Mouse (Mus musculus) kidney, embryonic 15.5 days (tissue): Measurements from ENCODE around the gene Trpv5. TPM values are rescaled to one million over a fixed set of nuclear protein-coding genes. Genes with fewer than 3 reads are reported as not detected.

Experiments
- ATAC-seq: fragments of 200-750 bp; cut with Nextera tagmentation; replicated peaks from 2 replicates; pipeline ENCODE4 v1.8.0; 2017; ENCODE audit warnings: moderate TSS enrichment; ENCODE audit not compliant: low FRiP score
- H3K27ac ChIP-seq: fragments of 300-500 bp; sonication (generic); 2 replicates; pipeline ENCODE4 v1.5.1; 2015; ENCODE audit warnings: mild to moderate bottlenecking, inconsistent platforms
- H3K27me3 ChIP-seq: fragments of 300-500 bp; sonication (generic); 2 replicates; pipeline ENCODE4 v1.6.1; 2015; ENCODE audit warnings: inconsistent platforms
- H3K36me3 ChIP-seq: fragments of 300-500 bp; sonication (generic); 2 replicates; pipeline ENCODE4 v1.6.1; 2015; ENCODE audit warnings: inconsistent platforms
- H3K4me1 ChIP-seq: fragments of 300-500 bp; sonication (generic); 2 replicates; pipeline ENCODE4 v1.6.1; 2015; ENCODE audit warnings: inconsistent platforms
- H3K4me2 ChIP-seq: fragments of 300-500 bp; sonication (generic); 2 replicates; pipeline ENCODE4 v1.6.1; 2015; ENCODE audit warnings: moderate library complexity, mild to moderate bottlenecking, inconsistent platforms
- H3K4me3 ChIP-seq: fragments of 300-500 bp; sonication (generic); replicated peaks from 2 replicates; pipeline ENCODE4 v1.5.1; 2015; ENCODE audit warnings: mild to moderate bottlenecking, inconsistent platforms
- H3K9ac ChIP-seq: fragments of 300-500 bp; sonication (generic); 2 replicates; pipeline ENCODE4 v1.6.1; 2015; ENCODE audit warnings: mild to moderate bottlenecking, inconsistent platforms
- H3K9me3 ChIP-seq: fragments of 300-500 bp; sonication (generic); replicated peaks from 2 replicates; pipeline ENCODE4 v1.6.1; 2016; ENCODE audit warnings: inconsistent platforms
- WGBS: fragments of 180-500 bp; shearing (Covaris S2); methylation state at CpG from one replicate; pipeline ENCODE4 v1.1.7; 2015; ENCODE audit warnings: mixed read lengths; 5-methylcytosine and 5-hydroxymethylcytosine counted together
- polyA plus RNA-seq: library from polyadenylated mRNA; unstranded; fragments of >200 nt; fragmentation: Nextera tagmentation; extraction: Ambion mirVana; gene quantifications from 2 replicates; pipeline ENCODE4 v1.2.1, GENCODE M21; 2015

Gene Trpv5
- polyA plus RNA-seq, 1 experiment from 2014 or later: 1.5 TPM

DNA sequence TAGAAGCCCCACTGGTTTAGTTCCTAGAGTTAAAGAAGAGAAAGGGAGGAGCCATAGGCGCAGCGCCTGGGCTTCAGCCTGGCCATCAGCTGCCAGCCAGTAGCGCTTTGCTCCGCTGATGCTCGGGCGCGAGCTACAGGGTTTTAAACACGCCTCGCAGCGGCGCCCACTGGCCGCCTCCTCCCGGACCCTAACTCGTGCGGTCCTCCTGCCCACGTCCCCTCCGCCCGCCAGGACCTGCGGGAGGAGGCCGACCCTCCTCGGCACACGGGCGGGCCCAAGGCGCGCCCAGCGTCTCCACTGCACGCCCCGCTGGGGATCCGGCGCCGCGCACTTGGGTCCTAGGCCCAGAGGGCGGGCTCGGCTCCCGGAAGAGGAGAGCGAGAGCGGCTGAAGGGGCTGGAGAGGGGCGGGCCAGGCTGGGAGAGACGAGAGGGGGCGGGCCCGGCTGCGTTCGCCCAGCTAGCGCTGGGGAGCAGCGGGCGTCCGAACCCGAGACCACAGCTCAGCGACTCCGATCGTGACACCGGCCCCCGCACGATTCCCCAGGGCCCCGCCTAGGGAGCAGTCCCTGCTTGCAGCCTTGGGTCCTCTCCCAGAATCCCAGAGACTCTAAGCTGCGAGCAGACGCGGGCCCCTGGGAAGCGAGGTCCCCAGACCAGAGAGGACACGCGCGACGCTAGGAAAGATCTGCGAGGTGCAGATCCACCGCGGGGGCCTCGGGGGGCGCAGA lies 75.3 kb downstream of the Trpv5 start, which contains the start of gene Ephb6:
Gene Ephb6 (plus strand): TSS at position 422 of the 733 bp plus-strand sequence.
- Histone ChIP-seq H3K4me2 (peak within 1 kb of the TSS; percentile 96), H3K27ac (peak within 1 kb of the TSS; percentile 88), H3K9me3 (no peaks in the 10 kb centered on the region), H3K27me3 (peaks cover 5% of the 10 kb centered on the region; the same call in 1 of the 2 replicates), H3K4me1 (peaks cover 9% of the 10 kb centered on the region), H3K36me3 (no peaks in the 10 kb centered on the region), H3K4me3 (peak within 1 kb of the TSS; percentile 59), H3K9ac (peak within 1 kb of the TSS; percentile 66)
- under 1% methylated on average over 68 of the region's 68 CpGs for WGBS
- peak; percentile 98 for ATAC-seq

DNA sequence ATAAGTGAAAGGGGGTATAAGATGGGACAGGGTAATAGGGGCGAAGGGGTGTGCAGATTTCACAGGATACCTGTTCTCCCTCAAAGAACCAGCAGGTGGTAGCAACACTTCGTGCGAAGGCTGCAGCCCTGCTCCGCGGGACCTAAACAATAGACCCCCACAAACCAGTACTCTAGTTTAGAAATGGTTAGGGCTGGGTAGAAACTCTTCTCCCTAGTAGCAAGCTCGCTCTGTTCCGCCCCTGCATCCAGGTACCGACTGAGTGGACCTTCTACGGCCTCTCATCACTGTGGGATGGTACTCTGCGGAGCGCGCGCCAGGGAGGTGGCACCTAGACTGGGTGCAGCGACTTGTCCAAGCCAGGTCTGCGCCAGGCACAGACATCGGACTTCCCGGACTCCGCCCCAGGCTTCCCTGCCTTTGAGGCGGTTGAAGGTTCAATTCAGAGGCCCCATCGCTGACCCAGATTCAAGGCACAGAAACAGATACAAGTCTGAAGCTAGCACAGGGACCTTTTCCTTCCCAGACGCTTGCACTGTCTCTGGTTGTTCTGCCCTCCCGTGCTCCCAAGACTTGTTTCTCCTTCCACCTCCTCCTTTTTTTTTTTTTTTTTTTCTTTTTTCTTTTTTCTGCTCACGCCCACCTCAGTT lies 76.0 kb downstream of the Trpv5 start:
- Histone ChIP-seq H3K27me3 (peaks cover 5% of the 10 kb centered on the region; the same call in 1 of the 2 replicates), H3K9ac (peak overlapping the region; percentile 66), H3K4me2 (peak overlapping the region; percentile 96), H3K36me3 (no peaks in the 10 kb centered on the region), H3K27ac (peak overlapping the region; percentile 88), H3K4me1 (peaks cover 9% of the 10 kb centered on the region), H3K9me3 (no peaks in the 10 kb centered on the region), H3K4me3 (peak overlapping the region; percentile 59)
- peak; percentile 69 for ATAC-seq
- WGBS: under 1% methylated on average over 23 of the region's 23 CpGs

Other genes starting within 250 kb of the Trpv5 start
- gene Gm10334, start 234.6 kb downstream of the Trpv5 start, polyA plus RNA-seq: not detected in 2 replicates
- gene Prss1, start 221.8 kb downstream of the Trpv5 start, polyA plus RNA-seq: 0.52 TPM in 1 of 2 replicates, not detected in the other
- gene Prss2, start 159.0 kb downstream of the Trpv5 start, polyA plus RNA-seq: not detected in 2 replicates
- gene Ephb6, start 75.3 kb downstream of the Trpv5 start, polyA plus RNA-seq: 13.2 and 15.0 TPM in 2 replicates
- 3.8 and 4.7 TPM in 2 replicates for gene Trpv6, start 44.4 kb downstream of the Trpv5 start, polyA plus RNA-seq
- 0.22 TPM in 1 of 2 replicates, not detected in the other for gene Llcfc1, start 3.7 kb upstream of the Trpv5 start, polyA plus RNA-seq
- 3.7 and 5.8 TPM in 2 replicates for gene Kel, start 23.6 kb upstream of the Trpv5 start, polyA plus RNA-seq
- gene Olfr459, start 94.4 kb upstream of the Trpv5 start, polyA plus RNA-seq: not detected in 2 replicates
- gene Pip, start 166.8 kb upstream of the Trpv5 start, polyA plus RNA-seq: not detected in 2 replicates
- gene Sval2, start 172.2 kb upstream of the Trpv5 start, polyA plus RNA-seq: not detected in 2 replicates